Mouse (Mus musculus): ENCODE measurements around the gene Atp8a2.

DNA sequence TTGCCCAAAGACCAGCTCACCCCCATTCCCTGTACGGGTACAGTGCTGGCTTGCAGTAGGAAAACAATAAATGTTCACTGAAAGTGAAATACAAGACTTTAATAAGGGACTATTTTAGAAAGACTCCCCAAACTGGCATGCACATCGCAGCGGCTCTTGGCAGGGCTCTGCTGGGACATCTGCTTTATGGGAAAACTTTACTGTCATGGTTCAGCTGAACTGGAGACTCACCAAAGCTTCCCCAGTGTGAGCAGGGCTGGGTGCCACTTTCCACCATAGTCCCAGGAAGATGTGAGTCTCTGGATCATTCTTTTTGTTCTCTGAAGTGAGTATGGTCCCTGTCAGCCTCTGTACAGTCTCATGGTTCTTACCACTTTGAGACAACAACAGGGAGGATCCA is 475.6 kb downstream of the Atp8a2 start:
- TF ChIP-seq MYOD1 (IDR thresholded peaks at IDR 0.05; ENCODE audit: control insufficient read depth in 1 of 3, insufficient read length in 2 of 3, low read depth in 2 of 3) (no peak), POLR2A (IDR thresholded peaks at IDR 0.05; ENCODE audit: insufficient read length, low read depth) (no peak), REST (IDR thresholded peaks at IDR 0.05; ENCODE audit: insufficient read depth, insufficient read length) (no peak), MAX (IDR thresholded peaks at IDR 0.05; ENCODE audit: low read depth) (no peak), E2F4 (IDR thresholded peaks at IDR 0.05; ENCODE audit: insufficient read depth) (no peak), CEBPB (IDR thresholded peaks at IDR 0.05; ENCODE audit: insufficient read depth, poor library complexity, severe bottlenecking) (no peak), USF1 (IDR thresholded peaks at IDR 0.05; ENCODE audit: low read depth) (no peak), POLR2AphosphoS2 (IDR thresholded peaks at IDR 0.05; ENCODE audit: insufficient read length, low read depth) (no peak), TCF12 (IDR thresholded peaks at IDR 0.05; ENCODE audit: insufficient read depth, poor library complexity, severe bottlenecking) (no peak), TCF3 (IDR thresholded peaks at IDR 0.05; ENCODE audit: insufficient read length, low read depth) (no peak), MYOG (IDR thresholded peaks at IDR 0.05; ENCODE audit: control insufficient read depth in 1 of 3, insufficient read depth in 1 of 3, insufficient read length in 2 of 3, low read depth in 2 of 3) (no peak)

Data from myocyte (in vitro differentiated cells).